Comparison of ENCODE assay signal across 16 mouse cellular contexts in the genomic region with DNA sequence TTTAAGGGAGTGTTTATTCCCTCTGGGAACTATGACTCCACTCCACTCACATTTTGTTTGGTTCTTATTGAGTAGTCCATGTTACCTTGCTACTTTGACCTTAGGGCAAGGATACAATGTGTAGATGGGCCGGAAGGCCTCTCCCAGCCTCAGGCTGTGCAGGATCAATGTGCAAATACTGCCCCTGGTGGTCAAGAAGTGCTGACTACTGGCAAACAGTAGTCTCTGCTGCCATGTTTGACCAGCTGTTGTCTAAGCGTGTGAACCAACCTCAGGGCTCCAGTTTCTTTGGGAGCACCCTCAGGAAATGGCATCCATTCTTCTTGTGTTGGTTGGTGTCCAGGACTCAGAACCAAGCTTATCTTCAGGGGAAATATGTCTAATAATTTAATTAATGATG. TPM values are rescaled to one million over a fixed set of nuclear protein-coding genes. Genes with fewer than 3 reads are reported as not detected.
DNase-seq lines count a peak whose midpoint lies in the region; ATAC-seq and TF ChIP-seq lines count a peak whose summit lies in the region.
"Had no signal": no experiment of that assay in that cellular context is flagged by ENCODE, and none has a peak within 500 bp of the region (broad histone marks: within the 10 kb centered on the region; RNA-seq: fewer than 3 reads in every experiment).

No protein-coding gene starts in this region.

- H3K4me2 ChIP-seq in kidney, embryonic 14.5 days (replicated peaks; ENCODE audit: low read depth, low read length): no peak overlapping the region
- H3K4me2 ChIP-seq: midbrain, embryonic 11.5 days; neural tube, embryonic 12.5 days had no signal

- H3K27me3 ChIP-seq in kidney, embryonic 14.5 days (ENCODE audit: control insufficient read depth, insufficient read depth, low read length): no peaks in the 10 kb centered on the region
- H3K27me3 ChIP-seq in ES-Bruce4 (ENCODE audit: control insufficient read depth, insufficient read depth, low read length, poor library complexity, severe bottlenecking): no peaks in the 10 kb centered on the region
- H3K27me3 ChIP-seq: neural tube, embryonic 12.5 days had no signal

- TF ChIP-seq POLR2A in ES-Bruce4 (IDR thresholded peaks at IDR 0.05; ENCODE audit: insufficient read depth, low read length): no peak

- no peaks in the 10 kb centered on the region for H3K36me3 ChIP-seq in kidney, embryonic 14.5 days (ENCODE audit: control insufficient read depth, insufficient read depth, low read length)
- H3K36me3 ChIP-seq in ES-Bruce4 (ENCODE audit: control insufficient read depth, insufficient read depth, low read length, poor library complexity, severe bottlenecking): no peaks in the 10 kb centered on the region
- H3K36me3 ChIP-seq: forebrain, embryonic 10.5 days; neural tube, embryonic 12.5 days had no signal

- TF ChIP-seq CTCF in ES-Bruce4 (IDR thresholded peaks at IDR 0.05; ENCODE audit: low read depth, low read length): peak; percentile 53

- ATAC-seq in kidney, embryonic 14.5 days (ENCODE audit: low FRiP score, low TSS enrichment): peak; percentile 48; the same call in 1 of the 2 replicates
- peak; percentile 50; the same call in 1 of the 2 replicates for ATAC-seq in granulocyte monocyte progenitor cell, adult 5-6 weeks (replicated peaks; ENCODE audit: poor library complexity, severe bottlenecking)

- H3K4me1 ChIP-seq in kidney, embryonic 14.5 days (ENCODE audit: control insufficient read depth, insufficient read depth, low read length): no peaks in the 10 kb centered on the region
- H3K4me1 ChIP-seq in ES-Bruce4 (ENCODE audit: control insufficient read depth, insufficient read depth, low read length): no peaks in the 10 kb centered on the region
- H3K4me1 ChIP-seq: forebrain, embryonic 10.5 days; neural tube, embryonic 12.5 days had no signal

- H3K9me3 ChIP-seq in kidney, embryonic 14.5 days (ENCODE audit: control insufficient read depth, low read length): 0 out of 2 replicates have a peak, but pooled peaks cover 4% of the 10 kb centered on the region
- no peaks in the 10 kb centered on the region for H3K9me3 ChIP-seq in ES-Bruce4 (replicated peaks; ENCODE audit: control insufficient read depth, insufficient read depth, low read length, poor library complexity, severe bottlenecking)
- H3K9me3 ChIP-seq: forebrain, embryonic 10.5 days; neural tube, embryonic 12.5 days had no signal

- H3K9ac ChIP-seq in kidney, embryonic 14.5 days (ENCODE audit: low read depth, low read length): no peak overlapping the region
- H3K9ac ChIP-seq in ES-Bruce4 (ENCODE audit: low read depth, poor library complexity, severe bottlenecking): no peak overlapping the region
- H3K9ac ChIP-seq: neural tube, embryonic 12.5 days had no signal

- DNase-seq in kidney, adult 8-10 months: no peak
- DNase-seq in A20 (ENCODE audit: low read depth, low spot score): peak; percentile 18
- DNase-seq in ovary, adult 18-20 months (ENCODE audit: low spot score): no peak
- no peak for DNase-seq in right cerebral cortex, postnatal 25 days
- DNase-seq in thymus, postnatal 4 days: no peak
- DNase-seq: adrenal gland, postnatal 36 days; cerebellum, postnatal 25 days; heart, postnatal 4 days; kidney, postnatal 36 days; thymus, postnatal 14 days had no signal

- no peak overlapping the region for H3K4me3 ChIP-seq in kidney, embryonic 14.5 days (ENCODE audit: low read length)
- H3K4me3 ChIP-seq in ES-Bruce4 (ENCODE audit: low read depth, low read length): no peak overlapping the region
- H3K4me3 ChIP-seq: forebrain, embryonic 10.5 days; neural tube, embryonic 12.5 days had no signal

- WGBS in kidney, embryonic 14.5 days: 85% methylated on average over 2 of the region's 2 CpGs

- no peak for TF ChIP-seq EP300 in ES-Bruce4 (IDR thresholded peaks at IDR 0.05; ENCODE audit: insufficient read depth, low read depth, low read length)

- H3K27ac ChIP-seq in kidney, embryonic 14.5 days (ENCODE audit: low read depth, low read length): no peak overlapping the region
- no peak overlapping the region for H3K27ac ChIP-seq in ES-Bruce4 (ENCODE audit: insufficient read depth, low read length)
- H3K27ac ChIP-seq: forebrain, embryonic 10.5 days; neural tube, embryonic 12.5 days had no signal

RNA-seq across cellular contexts. Expression of gene Edn3, which starts 36.6 kb away (rescaled TPM):
- 4.7 and 6.3 TPM in 2 replicates for polyA plus RNA-seq in kidney, embryonic 14.5 days (2014; fragmentation: Nextera tagmentation; extraction: Ambion mirVana)
- 0.79 TPM in 1 of 2 replicates, not detected in the other for polyA plus RNA-seq in ES-Bruce4 (2011; ENCODE audit: insufficient read depth, insufficient read length, low read depth, missing spikeins)
- not detected in 2 replicates for total RNA-seq in granulocyte monocyte progenitor cell, adult 5-6 weeks (2014; fragmentation: Nextera tagmentation)
- not detected in 2 replicates for total RNA-seq in granulocyte monocyte progenitor cell, adult 5-6 weeks (2017)
